Mouse (Mus musculus): Measurements from ENCODE around the gene Psmd14. TPM values are rescaled to one million over a fixed set of nuclear protein-coding genes. Genes with fewer than 3 reads are reported as not detected.

Gene Psmd14
- polyA plus RNA-seq, 1 experiment from 2014 or later = 152 TPM

DNA sequence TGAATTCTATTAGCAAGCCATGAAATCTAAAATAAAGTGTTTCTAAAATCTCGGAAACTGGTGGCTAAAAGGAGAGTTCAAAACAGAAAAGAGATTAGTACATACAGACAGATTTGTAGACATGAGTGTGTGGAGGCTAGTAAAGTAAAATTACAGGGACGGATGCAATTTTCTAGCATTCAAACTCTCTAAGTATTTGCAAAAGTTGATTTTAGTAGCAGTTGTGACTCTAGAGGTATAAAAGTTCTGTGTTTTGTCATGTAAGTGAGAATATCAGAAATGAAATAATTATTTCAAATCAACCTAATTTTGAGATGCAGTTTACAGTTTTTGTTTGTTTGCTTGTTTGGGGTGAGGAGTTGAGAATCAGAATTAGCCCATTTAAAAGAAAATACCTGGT, 96.3 kb downstream of the Psmd14 start:
- no peak overlapping the region for H3K9ac ChIP-seq (ENCODE audit: low read length)
- no peak overlapping the region for H3K4me2 ChIP-seq (ENCODE audit: low read depth, low read length)
- no peak for ATAC-seq (ENCODE audit: insufficient read depth, low FRiP score)
- no peaks in the 10 kb centered on the region for H3K36me3 ChIP-seq (ENCODE audit: control insufficient read depth, insufficient read depth, low read length)
- H3K27me3 ChIP-seq (ENCODE audit: control insufficient read depth, insufficient read depth, low read length) = peaks cover 67% of the 10 kb centered on the region
- H3K4me3 ChIP-seq (replicated peaks; ENCODE audit: low read length) = no peak overlapping the region
- no peak overlapping the region for H3K27ac ChIP-seq (ENCODE audit: low read length)
- H3K9me3 ChIP-seq (replicated peaks; ENCODE audit: control insufficient read depth, low read length) = no peaks in the 10 kb centered on the region
- no peaks in the 10 kb centered on the region; the same call in 1 of the 2 replicates for H3K4me1 ChIP-seq (ENCODE audit: control insufficient read depth, insufficient read depth, low read length)
- WGBS = 31% methylated on average over 2 of the region's 2 CpGs

DNA sequence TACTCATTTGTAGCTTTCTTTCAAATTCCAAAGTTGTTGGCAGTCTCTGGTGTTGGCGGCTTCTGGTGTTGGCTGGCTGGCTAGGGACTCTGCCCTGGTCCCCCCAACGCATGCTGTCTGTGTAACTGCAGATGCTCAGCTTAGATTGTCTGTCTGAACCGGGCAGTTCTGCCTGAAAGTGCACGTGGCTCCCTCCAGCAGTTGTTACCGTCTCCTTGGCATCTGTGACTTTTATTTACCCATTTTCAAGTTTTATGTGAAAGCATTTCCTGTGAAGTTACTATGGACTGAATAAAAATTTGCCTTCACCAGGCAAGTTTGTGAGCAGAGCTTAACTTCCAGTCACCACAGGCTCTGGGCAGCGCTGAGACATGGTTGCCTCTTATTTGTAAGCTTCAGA, 97.3 kb downstream of the Psmd14 start:
- ATAC-seq (ENCODE audit: insufficient read depth, low FRiP score) = no peak
- Histone ChIP-seq H3K27me3 (ENCODE audit: control insufficient read depth, insufficient read depth, low read length) (peaks cover 65% of the 10 kb centered on the region), H3K36me3 (ENCODE audit: control insufficient read depth, insufficient read depth, low read length) (no peaks in the 10 kb centered on the region), H3K4me3 (replicated peaks; ENCODE audit: low read length) (no peak overlapping the region), H3K9ac (ENCODE audit: low read length) (no peak overlapping the region), H3K9me3 (replicated peaks; ENCODE audit: control insufficient read depth, low read length) (no peaks in the 10 kb centered on the region), H3K4me2 (ENCODE audit: low read depth, low read length) (no peak overlapping the region), H3K27ac (ENCODE audit: low read length) (no peak overlapping the region), H3K4me1 (ENCODE audit: control insufficient read depth, insufficient read depth, low read length) (no peaks in the 10 kb centered on the region; the same call in 1 of the 2 replicates)
- 4% methylated on average over 6 of the region's 6 CpGs for WGBS

DNA sequence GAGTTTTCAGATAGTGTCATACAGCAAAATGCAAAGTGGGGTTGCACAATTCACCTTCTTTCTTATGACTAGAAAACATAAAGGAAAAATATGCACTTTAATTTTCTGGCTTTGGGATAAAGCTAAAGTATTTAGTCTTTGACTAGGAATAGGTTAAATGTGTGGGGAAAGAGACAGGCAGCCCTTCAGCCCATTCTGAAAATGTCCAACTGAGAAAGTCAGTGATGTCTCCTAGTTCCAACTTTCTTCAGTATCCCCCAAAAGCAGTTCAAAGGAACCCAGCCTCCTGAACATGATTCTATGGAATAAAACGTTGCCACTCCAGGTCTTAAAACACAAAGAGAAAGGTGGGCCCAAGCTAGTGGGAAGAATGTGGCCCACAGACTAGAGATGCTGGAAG, 97.9 kb downstream of the Psmd14 start:
- no peaks in the 10 kb centered on the region for H3K9me3 ChIP-seq (replicated peaks; ENCODE audit: control insufficient read depth, low read length)
- H3K27ac ChIP-seq (ENCODE audit: low read length) = no peak overlapping the region
- no peak overlapping the region for H3K4me3 ChIP-seq (replicated peaks; ENCODE audit: low read length)
- peaks cover 64% of the 10 kb centered on the region for H3K27me3 ChIP-seq (ENCODE audit: control insufficient read depth, insufficient read depth, low read length)
- no peak overlapping the region for H3K9ac ChIP-seq (ENCODE audit: low read length)
- no peaks in the 10 kb centered on the region for H3K36me3 ChIP-seq (ENCODE audit: control insufficient read depth, insufficient read depth, low read length)
- no peak for ATAC-seq (ENCODE audit: insufficient read depth, low FRiP score)
- H3K4me2 ChIP-seq (ENCODE audit: low read depth, low read length) = no peak overlapping the region
- H3K4me1 ChIP-seq (ENCODE audit: control insufficient read depth, insufficient read depth, low read length) = no peaks in the 10 kb centered on the region
- WGBS = 9% methylated on average over 1 of the region's 1 CpGs

DNA sequence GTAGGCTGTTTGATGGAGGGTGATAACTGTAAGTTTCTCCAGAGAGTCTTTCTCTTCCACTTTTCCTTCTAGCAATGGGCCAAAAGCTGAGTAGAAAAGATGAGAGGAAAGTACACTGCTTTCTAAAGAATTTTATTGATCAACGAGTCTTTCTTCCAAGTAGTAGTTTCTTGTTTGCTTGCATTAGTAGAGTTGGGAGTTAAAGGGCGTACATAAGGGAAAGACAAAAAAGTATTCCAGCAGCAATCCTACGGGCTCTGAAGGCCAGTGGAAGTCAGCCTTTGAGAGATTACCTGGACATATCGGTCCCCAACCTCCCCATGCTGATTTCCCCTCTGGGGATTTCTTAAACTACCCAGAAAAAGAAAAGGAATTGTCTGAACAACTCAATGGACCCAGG, 99.3 kb downstream of the Psmd14 start:
- Histone ChIP-seq H3K36me3 (ENCODE audit: control insufficient read depth, insufficient read depth, low read length) (no peaks in the 10 kb centered on the region), H3K4me3 (replicated peaks; ENCODE audit: low read length) (no peak overlapping the region), H3K4me2 (ENCODE audit: low read depth, low read length) (no peak overlapping the region), H3K27ac (ENCODE audit: low read length) (no peak overlapping the region), H3K9me3 (replicated peaks; ENCODE audit: control insufficient read depth, low read length) (no peaks in the 10 kb centered on the region), H3K27me3 (ENCODE audit: control insufficient read depth, insufficient read depth, low read length) (peaks cover 63% of the 10 kb centered on the region), H3K4me1 (ENCODE audit: control insufficient read depth, insufficient read depth, low read length) (0 out of 2 replicates have a peak, but pooled peaks cover 3% of the 10 kb centered on the region), H3K9ac (ENCODE audit: low read length) (no peak overlapping the region)
- no peak for ATAC-seq (ENCODE audit: insufficient read depth, low FRiP score)
- WGBS = 44% methylated on average over 4 of the region's 4 CpGs

DNA sequence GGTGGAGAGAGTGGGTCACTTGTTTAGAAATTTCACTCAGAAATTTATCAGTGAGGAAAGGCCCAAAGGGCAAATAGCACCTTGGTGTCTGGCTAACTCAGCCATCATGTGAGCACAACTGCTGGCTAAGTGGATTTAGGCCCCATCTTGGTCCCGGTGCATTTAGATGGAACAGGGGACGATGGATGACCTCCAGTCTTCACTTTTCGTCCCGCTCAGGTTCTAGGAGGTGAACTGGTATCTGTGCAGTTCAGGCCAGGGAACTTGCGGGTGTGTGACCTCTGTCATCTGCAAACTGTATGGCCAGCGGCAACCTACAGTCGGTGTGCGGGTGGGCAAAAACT, 99.6 kb downstream of the Psmd14 start:
- H3K27ac ChIP-seq (ENCODE audit: low read length) = no peak overlapping the region
- ATAC-seq (ENCODE audit: insufficient read depth, low FRiP score) = no peak
- H3K9ac ChIP-seq (ENCODE audit: low read length) = no peak overlapping the region; the same call in 1 of the 2 replicates
- H3K4me1 ChIP-seq (ENCODE audit: control insufficient read depth, insufficient read depth, low read length) = 0 out of 2 replicates have a peak, but pooled peaks cover 4% of the 10 kb centered on the region
- H3K4me3 ChIP-seq (replicated peaks; ENCODE audit: low read length) = peak overlapping the region; percentile 54; the same call in 1 of the 2 replicates
- peaks cover 66% of the 10 kb centered on the region for H3K27me3 ChIP-seq (ENCODE audit: control insufficient read depth, insufficient read depth, low read length)
- 28% methylated on average over 8 of the region's 8 CpGs for WGBS
- H3K36me3 ChIP-seq (ENCODE audit: control insufficient read depth, insufficient read depth, low read length) = no peaks in the 10 kb centered on the region
- peak overlapping the region; percentile 95; the same call in 1 of the 2 replicates for H3K4me2 ChIP-seq (ENCODE audit: low read depth, low read length)
- H3K9me3 ChIP-seq (replicated peaks; ENCODE audit: control insufficient read depth, low read length) = no peaks in the 10 kb centered on the region

DNA sequence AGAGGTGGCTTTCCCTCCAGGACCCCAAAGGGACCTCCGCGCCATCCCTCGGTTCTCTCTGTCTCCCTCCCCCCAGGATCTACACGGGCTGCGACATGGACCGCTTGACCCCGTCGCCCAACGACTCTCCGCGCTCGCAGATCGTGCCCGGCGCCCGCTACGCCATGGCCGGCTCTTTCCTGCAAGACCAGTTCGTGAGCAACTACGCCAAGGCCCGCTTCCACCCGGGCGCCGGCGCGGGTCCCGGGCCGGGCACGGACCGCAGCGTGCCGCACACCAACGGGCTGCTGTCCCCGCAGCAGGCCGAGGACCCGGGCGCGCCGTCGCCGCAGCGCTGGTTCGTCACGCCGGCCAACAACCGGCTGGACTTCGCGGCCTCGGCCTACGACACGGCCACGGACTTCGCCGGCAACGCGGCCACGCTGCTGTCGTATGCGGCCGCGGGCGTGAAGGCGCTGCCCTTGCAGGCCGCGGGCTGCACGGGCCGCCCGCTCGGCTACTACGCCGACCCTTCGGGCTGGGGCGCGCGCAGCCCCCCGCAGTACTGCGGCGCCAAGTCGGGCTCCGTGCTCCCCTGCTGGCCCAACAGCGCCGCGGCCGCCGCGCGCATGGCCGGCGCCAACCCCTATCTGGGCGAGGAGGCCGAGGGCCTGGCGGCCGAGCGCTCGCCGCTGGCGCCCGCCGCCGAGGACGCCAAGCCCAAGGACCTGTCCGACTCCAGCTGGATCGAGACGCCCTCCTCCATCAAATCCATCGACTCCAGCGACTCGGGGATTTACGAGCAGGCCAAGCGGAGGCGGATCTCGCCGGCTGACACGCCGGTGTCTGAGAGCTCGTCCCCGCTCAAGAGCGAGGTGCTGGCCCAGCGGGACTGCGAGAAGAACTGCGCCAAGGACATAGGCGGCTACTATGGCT, 100.3 kb downstream of the Psmd14 start:
- WGBS = under 1% methylated on average over 121 of the region's 121 CpGs
- Histone ChIP-seq H3K36me3 (ENCODE audit: control insufficient read depth, insufficient read depth, low read length) (no peaks in the 10 kb centered on the region), H3K4me3 (replicated peaks; ENCODE audit: low read length) (peak overlapping the region; percentile 54)

DNA sequence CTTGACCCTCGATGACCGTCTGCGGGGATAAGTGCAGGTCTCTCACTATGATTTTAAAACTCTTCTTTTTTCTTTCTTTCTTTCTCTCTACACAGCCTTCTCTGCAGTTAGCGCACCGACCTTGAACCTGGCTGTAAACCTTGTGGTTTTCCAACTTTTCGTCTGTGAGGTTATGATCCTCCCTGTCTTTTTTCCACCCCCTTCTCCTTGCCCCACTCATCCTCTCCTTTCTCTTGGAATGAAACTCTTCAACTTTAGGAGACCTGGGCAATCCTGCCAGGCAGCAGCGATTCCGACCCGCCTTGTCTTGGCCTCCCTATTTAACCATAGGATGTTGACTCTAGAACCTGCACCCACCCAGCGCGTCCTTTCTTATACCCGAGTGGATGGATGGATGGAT, 101.0 kb downstream of the Psmd14 start:
- Histone ChIP-seq H3K4me2 (ENCODE audit: low read depth, low read length) (peak overlapping the region; percentile 95), H3K4me1 (ENCODE audit: control insufficient read depth, insufficient read depth, low read length) (0 out of 2 replicates have a peak, but pooled peaks cover 4% of the 10 kb centered on the region), H3K4me3 (replicated peaks; ENCODE audit: low read length) (peak overlapping the region; percentile 54), H3K36me3 (ENCODE audit: control insufficient read depth, insufficient read depth, low read length) (no peaks in the 10 kb centered on the region), H3K27ac (ENCODE audit: low read length) (no peak overlapping the region), H3K9me3 (replicated peaks; ENCODE audit: control insufficient read depth, low read length) (no peaks in the 10 kb centered on the region), H3K9ac (ENCODE audit: low read length) (peak overlapping the region; percentile 54), H3K27me3 (ENCODE audit: control insufficient read depth, insufficient read depth, low read length) (peaks cover 68% of the 10 kb centered on the region)
- 7% methylated on average over 12 of the region's 12 CpGs for WGBS
- no peak for ATAC-seq (ENCODE audit: insufficient read depth, low FRiP score)

More for the DNA sequence above, 100.3 kb downstream of the Psmd14 start:
- Histone ChIP-seq H3K4me2 (ENCODE audit: low read depth, low read length) (peak overlapping the region; percentile 95), H3K4me1 (ENCODE audit: control insufficient read depth, insufficient read depth, low read length) (0 out of 2 replicates have a peak, but pooled peaks cover 4% of the 10 kb centered on the region), H3K27ac (ENCODE audit: low read length) (no peak overlapping the region), H3K9ac (ENCODE audit: low read length) (peak overlapping the region; percentile 54), H3K9me3 (replicated peaks; ENCODE audit: control insufficient read depth, low read length) (no peaks in the 10 kb centered on the region), H3K27me3 (ENCODE audit: control insufficient read depth, insufficient read depth, low read length) (peaks cover 72% of the 10 kb centered on the region)
- peak; percentile 86; the same call in 1 of the 2 replicates for ATAC-seq (ENCODE audit: insufficient read depth, low FRiP score)

DNA sequence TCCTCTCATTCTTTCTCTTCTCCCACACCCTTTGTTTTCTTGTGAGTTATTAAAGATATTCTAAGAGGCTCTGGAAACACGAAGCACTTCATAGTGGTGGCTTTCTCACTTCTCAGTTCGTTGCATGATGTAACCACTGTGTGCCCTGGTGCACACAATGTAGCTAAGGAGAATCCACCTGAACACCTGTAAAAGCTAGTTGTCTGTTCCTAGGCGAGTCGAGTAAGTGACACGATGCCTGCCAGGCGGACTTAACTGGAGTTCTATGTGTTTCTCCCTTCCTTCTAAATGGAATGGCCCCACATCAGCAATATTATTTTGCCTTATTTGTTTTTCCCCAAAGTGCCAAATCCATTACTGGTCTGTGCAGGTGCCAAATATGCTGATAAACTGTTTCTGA, 101.6 kb downstream of the Psmd14 start:
- ATAC-seq (ENCODE audit: insufficient read depth, low FRiP score) = no peak
- Histone ChIP-seq H3K9ac (ENCODE audit: low read length) (no peak overlapping the region), H3K9me3 (replicated peaks; ENCODE audit: control insufficient read depth, low read length) (no peaks in the 10 kb centered on the region), H3K27ac (ENCODE audit: low read length) (no peak overlapping the region), H3K4me3 (replicated peaks; ENCODE audit: low read length) (no peak overlapping the region), H3K4me1 (ENCODE audit: control insufficient read depth, insufficient read depth, low read length) (0 out of 2 replicates have a peak, but pooled peaks cover 4% of the 10 kb centered on the region), H3K36me3 (ENCODE audit: control insufficient read depth, insufficient read depth, low read length) (no peaks in the 10 kb centered on the region), H3K27me3 (ENCODE audit: control insufficient read depth, insufficient read depth, low read length) (peaks cover 68% of the 10 kb centered on the region), H3K4me2 (ENCODE audit: low read depth, low read length) (no peak overlapping the region)
- WGBS = 14% methylated on average over 6 of the region's 6 CpGs

DNA sequence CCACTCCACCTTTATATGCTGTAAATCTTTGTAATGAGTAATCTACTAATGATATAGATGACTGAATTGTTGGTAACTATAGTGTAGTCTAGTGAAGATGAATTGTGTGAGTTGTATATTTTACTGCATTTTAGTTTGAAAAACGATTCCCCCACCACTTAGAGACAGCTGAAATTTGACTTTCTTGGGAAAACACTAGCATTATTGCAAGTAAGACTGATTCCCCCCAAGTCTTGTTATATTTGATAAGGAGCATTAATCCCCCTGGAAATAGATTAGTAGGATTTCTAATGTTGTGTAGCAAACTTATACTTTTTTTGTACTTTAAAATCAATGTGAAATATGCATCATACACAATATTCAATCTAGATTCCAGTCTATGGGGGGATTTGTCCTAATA, 102.0 kb downstream of the Psmd14 start:
- WGBS = 15% methylated on average over 1 of the region's 1 CpGs
- Histone ChIP-seq H3K4me2 (ENCODE audit: low read depth, low read length) (no peak overlapping the region), H3K27me3 (ENCODE audit: control insufficient read depth, insufficient read depth, low read length) (peaks cover 67% of the 10 kb centered on the region), H3K4me1 (ENCODE audit: control insufficient read depth, insufficient read depth, low read length) (0 out of 2 replicates have a peak, but pooled peaks cover 4% of the 10 kb centered on the region), H3K36me3 (ENCODE audit: control insufficient read depth, insufficient read depth, low read length) (no peaks in the 10 kb centered on the region), H3K9ac (ENCODE audit: low read length) (no peak overlapping the region), H3K4me3 (replicated peaks; ENCODE audit: low read length) (no peak overlapping the region), H3K9me3 (replicated peaks; ENCODE audit: control insufficient read depth, low read length) (no peaks in the 10 kb centered on the region), H3K27ac (ENCODE audit: low read length) (no peak overlapping the region)
- ATAC-seq (ENCODE audit: insufficient read depth, low FRiP score) = no peak

Measured in stomach, embryonic 16.5 days (tissue).